Mouse (Mus musculus): Measurements from ENCODE around the gene Afmid. TPM values are rescaled to one million over a fixed set of nuclear protein-coding genes. Genes with fewer than 3 reads are reported as not detected.

The Afmid gene
- polyA plus RNA-seq, 1 experiment, result 4.4 TPM

GRCm38 (mm10) chr11:117855975-117856374 is 30.3 kb downstream of the Afmid start:
- TF ChIP-seq POLR2A (IDR thresholded peaks at IDR 0.05; ENCODE audit: extremely low read depth, insufficient read depth, low read length) (no peak), CTCF (IDR thresholded peaks at IDR 0.05; ENCODE audit: extremely low read depth, insufficient read depth, low read length) (no peak)
- Histone ChIP-seq H3K4me1 (ENCODE audit: control insufficient read depth, insufficient read depth, low read length) (no peaks in the 10 kb centered on the region), H3K4me3 (ENCODE audit: insufficient read depth, low read length) (no peak overlapping the region), H3K27ac (ENCODE audit: insufficient read depth, low read length) (no peak overlapping the region)

- Histone ChIP-seq H3K4me3 (ENCODE audit: insufficient read depth, low read length) (no peak overlapping the region), H3K4me1 (ENCODE audit: control insufficient read depth, insufficient read depth, low read length) (no peaks in the 10 kb centered on the region), H3K27ac (ENCODE audit: insufficient read depth, low read length) (no peak overlapping the region)
- TF ChIP-seq CTCF (IDR thresholded peaks at IDR 0.05; ENCODE audit: extremely low read depth, insufficient read depth, low read length) (no peak), POLR2A (IDR thresholded peaks at IDR 0.05; ENCODE audit: extremely low read depth, insufficient read depth, low read length) (no peak)
These were observed 31.7 kb downstream of the Afmid start for GRCm38 (mm10) chr11:117857462-117857861.

GRCm38 (mm10) chr11:117858392-117858791 is 32.7 kb downstream of the Afmid start:
- H3K4me3 ChIP-seq (ENCODE audit: insufficient read depth, low read length), result no peak overlapping the region
- H3K27ac ChIP-seq (ENCODE audit: insufficient read depth, low read length), result no peak overlapping the region
- TF ChIP-seq POLR2A (IDR thresholded peaks at IDR 0.05; ENCODE audit: extremely low read depth, insufficient read depth, low read length) (no peak), CTCF (IDR thresholded peaks at IDR 0.05; ENCODE audit: extremely low read depth, insufficient read depth, low read length) (no peak)
- H3K4me1 ChIP-seq (ENCODE audit: control insufficient read depth, insufficient read depth, low read length), result no peaks in the 10 kb centered on the region

- TF ChIP-seq CTCF (IDR thresholded peaks at IDR 0.05; ENCODE audit: extremely low read depth, insufficient read depth, low read length) (no peak), POLR2A (IDR thresholded peaks at IDR 0.05; ENCODE audit: extremely low read depth, insufficient read depth, low read length) (no peak)
- H3K27ac ChIP-seq (ENCODE audit: insufficient read depth, low read length), result no peak within 1 kb of the TSS
- H3K4me1 ChIP-seq (ENCODE audit: control insufficient read depth, insufficient read depth, low read length), result no peaks in the 10 kb centered on the region
These were observed 34.9 kb downstream of the Afmid start, which contains the start of gene Tmem235 for GRCm38 (mm10) chr11:117860601-117861000. Gene Tmem235, plus strand, starts transcription at chr11:117860752.

GRCm38 (mm10) chr11:117863174-117863856 is 37.6 kb downstream of the Afmid start:
- TF ChIP-seq CTCF (IDR thresholded peaks at IDR 0.05; ENCODE audit: extremely low read depth, insufficient read depth, low read length), result no peak
- Histone ChIP-seq H3K27ac (ENCODE audit: insufficient read depth, low read length) (no peak overlapping the region), H3K4me1 (ENCODE audit: control insufficient read depth, insufficient read depth, low read length) (no peaks in the 10 kb centered on the region), H3K4me3 (ENCODE audit: insufficient read depth, low read length) (no peak overlapping the region)

More at GRCm38 (mm10) chr11:117860601-117861000, 34.9 kb downstream of the Afmid start, which contains the start of gene Tmem235:
- no peak within 1 kb of the TSS for H3K4me3 ChIP-seq (ENCODE audit: insufficient read depth, low read length)

- TF ChIP-seq CTCF (IDR thresholded peaks at IDR 0.05; ENCODE audit: extremely low read depth, insufficient read depth, low read length) (no peak), POLR2A (IDR thresholded peaks at IDR 0.05; ENCODE audit: extremely low read depth, insufficient read depth, low read length) (no peak)
- no peaks in the 10 kb centered on the region for H3K4me1 ChIP-seq (ENCODE audit: control insufficient read depth, insufficient read depth, low read length)
- H3K4me3 ChIP-seq (ENCODE audit: insufficient read depth, low read length), result no peak overlapping the region
- no peak overlapping the region for H3K27ac ChIP-seq (ENCODE audit: insufficient read depth, low read length)
These were observed 39.1 kb downstream of the Afmid start for GRCm38 (mm10) chr11:117864805-117865204.

- H3K4me3 ChIP-seq (ENCODE audit: insufficient read depth, low read length), result no peak overlapping the region
- H3K27ac ChIP-seq (ENCODE audit: insufficient read depth, low read length), result no peak overlapping the region
- H3K4me1 ChIP-seq (ENCODE audit: control insufficient read depth, insufficient read depth, low read length), result no peaks in the 10 kb centered on the region
- TF ChIP-seq POLR2A (IDR thresholded peaks at IDR 0.05; ENCODE audit: extremely low read depth, insufficient read depth, low read length), result no peak
- no peak for TF ChIP-seq CTCF (IDR thresholded peaks at IDR 0.05; ENCODE audit: extremely low read depth, insufficient read depth, low read length)
These were observed 40.3 kb downstream of the Afmid start for GRCm38 (mm10) chr11:117865988-117866387.

- Histone ChIP-seq H3K27ac (ENCODE audit: insufficient read depth, low read length) (no peak overlapping the region), H3K4me3 (ENCODE audit: insufficient read depth, low read length) (no peak overlapping the region), H3K4me1 (ENCODE audit: control insufficient read depth, insufficient read depth, low read length) (peaks cover 2% of the 10 kb centered on the region; the same call in 1 of the 2 replicates)
- TF ChIP-seq POLR2A (IDR thresholded peaks at IDR 0.05; ENCODE audit: extremely low read depth, insufficient read depth, low read length) (no peak), CTCF (IDR thresholded peaks at IDR 0.05; ENCODE audit: extremely low read depth, insufficient read depth, low read length) (peak; percentile 98)
These were observed 45.1 kb downstream of the Afmid start for GRCm38 (mm10) chr11:117870688-117871365.

GRCm38 (mm10) chr11:117871376-117871775 is 45.7 kb downstream of the Afmid start:
- no peak overlapping the region for H3K4me3 ChIP-seq (ENCODE audit: insufficient read depth, low read length)
- H3K27ac ChIP-seq (ENCODE audit: insufficient read depth, low read length), result no peak overlapping the region
- TF ChIP-seq CTCF (IDR thresholded peaks at IDR 0.05; ENCODE audit: extremely low read depth, insufficient read depth, low read length) (no peak), POLR2A (IDR thresholded peaks at IDR 0.05; ENCODE audit: extremely low read depth, insufficient read depth, low read length) (no peak)
- peaks cover 2% of the 10 kb centered on the region; the same call in 1 of the 2 replicates for H3K4me1 ChIP-seq (ENCODE audit: control insufficient read depth, insufficient read depth, low read length)
